Mouse (Mus musculus) CD8-positive naive resting alpha-beta T cell, adult 2 months (primary cell): ENCODE measurements around the gene Rnf19b.
A peak's percentile ranks its signal among the peaks of the same experiment; 100 is the strongest.

Experiments used
- DNase-seq, 2 experiments: peaks; one replicate each; pipeline ENCODE4 v3.0.0; 2022; ENCODE audit warnings: low read depth in 2 of 2, low spot score in 2 of 2

The Rnf19b gene

GRCm38 (mm10) chr4:129058207-129059092, at the start of gene Rnf19b:
Gene Rnf19b (plus strand): TSS chr4:129058271.
- DNase-seq = peak; percentile 24 to 34

GRCm38 (mm10) chr4:129008672-129009071, 49.4 kb upstream of the Rnf19b start:
- peak in 1 of 2 experiments; percentile 15 for DNase-seq

DNA sequence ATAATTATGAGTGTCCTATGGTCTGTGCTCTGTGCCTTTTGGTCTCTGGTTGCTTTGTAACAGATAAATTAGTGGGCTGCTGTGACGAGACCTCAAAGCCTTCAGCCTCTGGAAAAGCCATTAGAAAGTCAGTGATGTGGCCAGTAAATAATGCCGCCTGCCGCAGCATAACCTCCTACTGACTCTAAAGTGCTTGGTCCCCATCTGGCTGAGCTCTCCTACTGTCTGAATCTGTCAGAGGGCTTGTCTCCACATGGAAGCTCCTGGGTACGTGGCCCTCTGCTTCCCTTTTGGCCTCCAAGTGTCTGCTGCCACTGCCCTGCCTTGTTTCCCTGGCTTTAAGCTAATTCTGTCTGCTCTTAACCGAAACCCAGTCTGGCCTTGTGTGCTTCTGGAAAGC, 48.5 kb upstream of the Rnf19b start:
- DNase-seq = no peak

DNA sequence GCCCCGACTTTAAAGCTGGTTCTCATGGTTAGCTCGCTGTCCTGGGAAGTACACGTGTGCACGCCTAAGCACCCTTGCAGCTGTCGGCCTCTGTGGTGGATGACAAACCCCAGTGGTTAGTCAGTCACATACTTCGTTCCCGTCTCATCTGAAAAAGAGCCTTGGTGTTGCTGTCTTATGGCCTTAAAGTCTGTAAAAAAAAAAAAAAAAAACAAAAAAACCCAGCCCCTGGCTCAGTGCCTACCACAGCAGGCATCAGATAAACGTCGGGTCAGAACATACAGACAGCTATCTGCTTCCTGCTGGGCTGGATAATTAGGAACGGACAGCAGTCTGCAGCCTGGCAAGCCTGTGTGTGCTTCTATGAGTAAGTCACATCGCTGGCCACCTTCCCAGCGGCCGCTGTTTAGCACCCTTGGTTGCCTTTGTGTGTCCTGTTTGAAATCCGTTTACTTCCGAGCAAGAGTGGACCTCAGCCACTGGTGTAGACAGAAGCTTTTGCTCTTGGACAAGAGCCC, 46.4 kb upstream of the Rnf19b start:
- DNase-seq = no peak

DNA sequence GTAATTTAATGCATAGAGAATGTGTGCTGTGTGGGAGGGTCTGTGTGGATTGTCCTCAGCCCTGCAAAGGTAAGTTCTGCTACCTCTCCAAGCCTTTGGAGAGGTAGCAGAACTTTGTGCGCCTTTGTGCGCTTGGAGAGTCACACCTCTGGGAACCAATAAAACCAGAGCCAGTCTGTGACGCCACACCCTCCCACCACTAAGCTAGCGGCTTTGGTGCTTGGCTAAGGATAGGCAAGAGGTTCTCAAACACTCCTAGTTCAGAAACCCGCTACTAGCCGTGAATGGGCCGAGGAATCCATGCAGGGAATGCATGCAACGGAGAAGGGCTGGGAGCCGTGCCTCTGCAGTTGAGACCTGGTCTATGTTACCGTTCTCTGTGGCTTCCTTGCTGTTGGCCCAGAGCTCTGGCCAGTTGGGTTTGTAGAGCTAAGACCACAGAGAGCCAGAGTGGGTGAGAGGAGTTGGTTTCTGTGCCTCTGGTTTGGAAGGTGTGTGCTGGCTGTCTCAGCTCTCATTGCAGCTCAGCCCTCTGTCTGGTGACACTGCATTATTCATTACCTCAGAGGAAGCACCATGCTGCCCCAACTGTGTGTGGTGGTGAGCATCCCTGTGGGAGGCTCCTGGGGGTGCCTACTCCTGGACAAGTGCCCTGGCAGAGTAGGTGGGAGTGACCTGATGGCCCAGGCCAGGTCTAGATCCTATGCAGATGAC, 44.8 kb upstream of the Rnf19b start:
- DNase-seq = no peak

- no peak for DNase-seq
Observed at GRCm38 (mm10) chr4:129016329-129016728, 41.7 kb upstream of the Rnf19b start.

GRCm38 (mm10) chr4:129017150-129017549, 40.9 kb upstream of the Rnf19b start:
- no peak for DNase-seq

DNA sequence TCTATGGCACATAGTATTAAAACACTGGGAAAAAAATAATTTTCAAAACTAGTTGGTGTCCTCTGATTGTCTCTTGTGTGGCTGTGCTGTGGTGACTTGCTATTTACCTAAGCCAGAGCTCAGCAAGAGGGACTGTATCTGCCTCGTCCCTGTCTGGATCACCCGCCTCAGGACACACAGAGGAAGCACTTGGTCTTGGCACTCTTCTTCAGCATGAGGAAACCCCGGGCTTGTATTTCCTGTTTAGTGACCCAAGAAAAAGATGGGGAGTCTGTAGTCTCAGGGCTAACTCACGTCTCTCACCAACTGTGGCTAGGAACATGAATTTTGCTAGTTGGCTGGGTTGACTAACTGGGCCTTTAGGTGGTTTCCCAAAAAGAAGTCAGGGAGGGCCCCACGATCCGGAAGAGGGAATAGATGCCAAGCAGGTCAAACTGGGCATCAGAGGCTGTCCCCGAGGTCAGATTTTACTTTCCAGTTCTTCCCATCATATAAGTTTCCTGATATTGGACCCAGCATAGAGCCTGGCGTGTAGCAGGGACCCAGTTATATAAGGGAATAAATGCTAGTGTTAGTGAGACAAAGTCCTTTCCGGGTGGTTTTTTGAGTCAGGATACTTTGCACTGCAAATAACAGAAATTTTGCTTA, 39.2 kb upstream of the Rnf19b start:
- DNase-seq = no peak

DNA sequence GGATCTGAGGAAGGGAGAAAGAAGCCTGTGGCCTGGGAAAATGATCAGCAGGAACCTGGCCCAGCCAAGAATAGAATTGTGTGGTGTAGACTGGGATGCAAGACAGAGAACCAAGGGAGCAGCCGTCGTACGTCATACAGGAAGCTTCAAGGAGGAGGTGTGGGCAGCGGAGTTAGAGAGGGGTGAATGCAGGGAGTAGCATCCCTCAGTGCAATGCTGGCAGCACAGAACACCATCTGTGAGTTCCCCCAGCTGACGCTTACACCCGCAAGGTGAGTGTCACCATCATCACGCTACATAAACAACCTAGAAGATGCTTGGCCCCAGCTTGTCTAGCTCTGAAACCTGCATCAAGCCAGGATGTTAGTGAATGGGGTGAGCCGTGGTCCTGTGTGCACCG, 38.3 kb upstream of the Rnf19b start:
- DNase-seq = no peak

DNA sequence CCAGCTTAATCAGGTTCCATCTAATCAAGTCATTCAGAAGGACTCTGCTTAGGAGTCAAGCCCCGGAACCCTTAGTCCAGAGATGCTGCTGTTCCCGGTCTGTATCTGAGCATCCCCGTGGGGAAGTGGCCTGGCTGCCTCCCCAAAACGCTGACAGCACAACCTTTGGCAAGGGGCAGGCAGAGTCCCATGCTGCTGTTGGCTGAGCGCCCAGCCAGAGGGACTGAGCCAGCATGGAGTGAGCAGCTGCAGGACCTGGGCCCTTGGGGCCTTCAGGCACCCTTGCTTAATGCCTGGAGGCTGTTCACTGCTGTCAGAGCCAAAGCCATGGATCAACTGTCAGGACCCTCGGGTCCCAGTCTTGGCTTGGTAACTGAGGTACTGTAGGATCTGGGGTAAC, 37.6 kb upstream of the Rnf19b start:
- no peak for DNase-seq

- no peak for DNase-seq
Observed at GRCm38 (mm10) chr4:129021426-129021825, 36.6 kb upstream of the Rnf19b start.

DNA sequence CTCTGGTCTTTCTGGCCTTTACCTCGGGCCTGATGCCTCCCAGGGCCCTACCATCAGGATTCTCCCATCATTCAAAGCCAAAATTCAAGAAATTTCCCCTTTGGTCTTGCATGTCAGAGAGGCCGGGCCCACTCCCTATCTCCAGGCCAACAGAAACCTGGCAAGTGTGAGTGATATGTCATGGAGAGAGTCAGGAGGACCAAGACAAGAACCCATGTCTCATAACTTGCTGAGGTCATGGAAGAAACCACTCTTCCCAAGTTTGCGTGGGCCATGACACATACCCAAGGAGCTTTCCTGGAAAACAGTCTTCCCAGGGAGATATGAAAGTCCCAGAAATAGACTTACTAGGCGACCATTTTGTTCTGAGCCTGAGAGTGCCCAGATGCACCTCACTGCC, 36.2 kb upstream of the Rnf19b start:
- no peak for DNase-seq

DNA sequence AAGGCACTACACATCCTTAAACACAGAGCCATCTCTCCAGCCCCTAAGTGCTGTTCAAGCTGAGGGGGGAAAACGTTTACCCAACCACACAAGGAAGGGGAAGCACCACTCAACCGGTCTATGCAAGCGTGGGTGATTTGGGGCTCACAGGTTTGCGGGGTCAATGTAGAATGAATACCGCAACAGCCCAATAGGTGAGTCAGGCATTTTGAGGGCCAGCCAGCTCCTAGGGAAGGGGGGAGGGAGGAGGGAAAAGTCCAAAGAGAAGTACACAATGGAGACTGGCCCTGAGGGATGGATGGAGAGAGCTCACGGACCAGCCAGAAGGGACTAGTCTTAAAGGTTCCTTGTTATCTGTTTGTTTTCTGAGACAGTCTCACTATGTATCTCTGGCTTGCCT, 34.2 kb upstream of the Rnf19b start:
- no peak for DNase-seq

DNA sequence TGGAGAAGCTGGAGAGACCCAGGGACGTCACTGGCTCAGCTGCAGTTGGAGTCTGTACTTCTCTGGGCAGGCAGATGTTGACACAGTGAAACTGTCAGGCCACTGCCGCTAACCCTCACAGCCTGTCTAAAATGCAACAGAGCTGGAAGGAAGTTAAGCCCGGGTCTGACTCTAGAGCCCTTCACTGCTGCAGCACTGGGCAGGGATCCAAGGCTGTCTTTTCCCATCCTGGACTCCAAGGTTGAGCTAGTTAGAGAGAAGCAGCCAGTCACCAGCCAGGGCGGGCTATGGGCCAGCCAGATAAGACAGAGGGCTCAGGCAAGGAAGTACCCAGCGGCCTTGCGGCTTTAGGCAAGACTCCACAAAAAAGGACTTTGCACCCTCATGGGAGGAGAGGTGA, 33.3 kb upstream of the Rnf19b start:
- DNase-seq = no peak

GRCm38 (mm10) chr4:129025707-129026106, 32.4 kb upstream of the Rnf19b start:
- no peak for DNase-seq

DNA sequence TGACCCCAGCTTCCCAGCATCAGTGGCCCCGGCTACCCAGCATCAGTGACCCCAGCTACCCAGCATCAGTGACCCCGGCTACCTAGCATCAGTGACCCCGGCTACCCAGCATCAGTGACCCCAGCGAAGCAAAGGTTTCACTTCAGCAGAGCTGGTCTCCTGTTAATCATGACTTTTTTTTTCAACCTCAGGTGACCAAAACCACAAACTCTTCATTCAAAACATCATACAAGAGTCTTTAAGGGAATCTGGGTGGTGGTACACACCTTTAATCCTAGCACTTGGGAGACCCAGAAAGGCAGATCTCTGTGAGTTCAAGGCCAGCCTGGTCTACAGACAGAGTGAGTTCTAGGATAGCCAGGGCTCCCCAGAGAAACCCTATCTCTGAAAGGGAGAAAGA, 27.3 kb upstream of the Rnf19b start:
- no peak for DNase-seq

DNA sequence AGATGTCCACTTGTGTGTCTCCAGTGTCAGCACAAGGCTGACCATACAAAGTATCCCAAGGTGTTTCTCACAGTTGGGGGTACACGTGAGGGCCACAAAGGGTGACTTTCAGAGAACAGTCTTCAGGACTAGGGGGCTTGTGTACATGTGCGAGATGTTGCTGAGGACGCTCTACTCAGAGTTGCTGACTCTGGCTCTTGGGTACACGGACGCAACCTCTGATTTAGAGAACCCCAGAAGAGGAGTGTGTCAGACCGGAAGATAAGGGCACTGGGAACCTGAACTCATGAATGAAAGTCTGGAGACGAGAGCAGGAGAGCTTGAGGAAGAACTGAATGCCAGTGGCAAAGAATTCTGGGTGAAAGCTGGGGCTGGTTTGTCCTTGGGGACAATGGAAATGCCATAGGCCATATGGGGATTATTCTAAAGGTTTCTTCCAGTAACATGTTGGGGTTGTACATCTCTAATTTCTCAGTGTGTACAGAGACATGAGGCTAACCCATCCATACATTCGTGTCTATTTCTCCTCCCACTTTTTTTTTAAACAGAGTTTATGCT, 26.6 kb upstream of the Rnf19b start:
- no peak for DNase-seq

- DNase-seq = peak; percentile 47 to 60
Observed at GRCm38 (mm10) chr4:129032133-129032962, 25.7 kb upstream of the Rnf19b start.

DNA sequence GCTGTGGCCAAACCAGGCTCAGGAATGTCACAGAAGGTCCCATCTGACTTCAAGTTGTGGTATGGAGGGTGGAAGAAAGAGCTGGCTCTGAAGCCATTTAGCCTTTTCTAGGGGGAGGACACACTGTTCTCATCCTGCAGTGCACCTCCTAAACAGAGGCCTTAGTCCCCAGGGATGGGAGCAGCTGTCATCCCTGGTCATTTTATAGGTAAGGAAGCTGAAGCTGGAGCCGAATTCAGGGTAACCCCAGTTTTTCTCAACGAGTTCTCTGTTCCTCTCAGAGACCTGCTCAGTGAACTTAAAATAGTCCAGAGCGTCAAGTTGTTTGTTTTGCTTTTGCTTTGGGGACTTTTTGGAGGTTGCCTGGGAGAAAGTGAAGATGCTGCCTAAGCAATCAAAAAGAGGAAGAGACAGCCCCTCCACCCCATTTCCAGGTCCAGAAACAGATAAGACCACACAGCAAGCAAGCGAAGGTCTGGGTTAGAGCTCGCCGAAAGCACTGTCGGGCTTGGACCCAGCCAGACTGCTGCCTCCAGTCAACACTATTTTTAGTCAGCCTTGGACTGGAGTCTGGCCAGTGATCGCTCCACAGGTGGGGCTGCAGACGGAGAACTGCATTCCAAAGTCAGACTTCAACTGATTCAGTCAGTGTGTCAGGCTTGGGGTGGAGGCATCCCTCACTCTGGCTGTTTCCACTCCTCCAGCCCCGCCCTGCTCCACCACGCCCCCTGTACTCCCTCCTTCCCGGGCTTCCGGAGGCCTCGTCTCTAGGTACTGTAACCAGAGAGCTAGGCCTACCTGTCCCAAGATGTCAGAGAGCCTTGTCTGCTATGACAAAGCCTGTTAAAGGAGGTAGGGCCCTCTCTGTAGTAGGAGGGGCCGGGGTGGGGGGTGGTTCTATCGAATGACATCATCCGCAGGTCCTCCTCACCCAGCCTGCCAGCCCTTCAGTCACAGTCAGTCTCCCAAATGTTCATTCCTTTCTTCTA, 24.8 kb upstream of the Rnf19b start:
- peak; percentile 13 to 29 for DNase-seq
